Mouse (Mus musculus): ENCODE measurements around the gene Ints5. TPM values are rescaled to one million over a fixed set of nuclear protein-coding genes. Genes with fewer than 3 reads are reported as not detected.
"Not testable (repeated sequence)": the region's sequence is repeated elsewhere in the genome, so short reads cannot be mapped to it uniquely, and the experiment has no call there.

Gene Ints5
- polyA plus RNA-seq, 1 experiment from 2014 or later, result 27.4 TPM

DNA sequence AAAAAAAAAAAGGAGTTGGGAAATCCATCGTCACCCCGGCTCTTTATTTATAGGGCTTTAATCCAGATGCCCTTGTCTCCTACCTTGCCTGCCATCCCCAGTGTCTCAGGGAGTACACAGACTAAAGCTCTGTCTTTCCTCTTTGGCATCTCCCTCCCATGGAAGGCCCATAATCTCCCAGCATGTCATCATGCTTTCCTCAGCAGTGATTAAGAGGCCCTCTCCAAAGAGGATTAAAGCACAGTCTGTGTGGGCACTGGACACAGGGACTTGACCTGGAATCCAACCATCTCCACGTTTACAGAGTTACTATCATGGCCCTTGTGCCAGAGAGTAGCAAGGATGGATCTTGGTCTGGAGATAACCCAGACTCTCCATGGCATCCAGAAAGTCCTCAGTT, 9.2 kb upstream of the Ints5 start, which contains the start of the genes Lbhd1 and Gm49403:
Gene Lbhd1, plus strand, starts transcription at position 117 of the 400 bp plus-strand sequence.
Gene Gm49403, plus strand, starts transcription at position 315 of the 400 bp plus-strand sequence.
- Histone ChIP-seq H3K27ac (no peak within 1 kb of the TSS), H3K9ac (ENCODE audit: low read depth, low read length) (no peak within 1 kb of the TSS), H3K9me3 (replicated peaks; ENCODE audit: low read length) (no peaks in the 10 kb centered on the region), H3K4me1 (replicated peaks; ENCODE audit: insufficient read depth, low read length) (0 out of 2 replicates have a peak, but pooled peaks cover 5% of the 10 kb centered on the region), H3K4me2 (ENCODE audit: low read length) (no peak within 1 kb of the TSS), H3K4me3 (replicated peaks; ENCODE audit: low read depth, low read length) (no peak within 1 kb of the TSS), H3K36me3 (ENCODE audit: insufficient read depth, low read length) (no peaks in the 10 kb centered on the region), H3K27me3 (ENCODE audit: insufficient read depth, low read length) (no peaks in the 10 kb centered on the region)
- WGBS, result 78% methylated on average over 3 of the region's 3 CpGs
- TF ChIP-seq CTCF (IDR thresholded peaks at IDR 0.05; ENCODE audit: low read depth), result no peak
- DNase-seq (ENCODE audit: low spot score), result no peak
- ATAC-seq (replicated peaks; ENCODE audit: low FRiP score, low read depth), result no peak

- DNase-seq (ENCODE audit: low spot score) (peak; percentile 23), ATAC-seq (replicated peaks; ENCODE audit: low FRiP score, low read depth) (no peak)
- Histone ChIP-seq H3K4me2 (ENCODE audit: low read length) (peak overlapping the region; percentile 72; the same call in 1 of the 2 replicates), H3K9me3 (replicated peaks; ENCODE audit: low read length) (no peaks in the 10 kb centered on the region), H3K9ac (ENCODE audit: low read depth, low read length) (no peak overlapping the region), H3K4me3 (replicated peaks; ENCODE audit: low read depth, low read length) (no peak overlapping the region), H3K4me1 (replicated peaks; ENCODE audit: insufficient read depth, low read length) (0 out of 2 replicates have a peak, but pooled peaks cover 5% of the 10 kb centered on the region), H3K36me3 (ENCODE audit: insufficient read depth, low read length) (no peaks in the 10 kb centered on the region), H3K27me3 (ENCODE audit: insufficient read depth, low read length) (no peaks in the 10 kb centered on the region), H3K27ac (no peak overlapping the region)
- no peak for TF ChIP-seq CTCF (IDR thresholded peaks at IDR 0.05; ENCODE audit: low read depth)
- 48% methylated on average over 1 of the region's 1 CpGs for WGBS
Observed at GRCm38 (mm10) chr19:8886916-8887584, 5.8 kb upstream of the Ints5 start.

- Histone ChIP-seq H3K27ac (peak overlapping the region; percentile 91; the same call in 1 of the 2 replicates), H3K4me1 (replicated peaks; ENCODE audit: insufficient read depth, low read length) (0 out of 2 replicates have a peak, but pooled peaks cover 5% of the 10 kb centered on the region), H3K4me3 (replicated peaks; ENCODE audit: low read depth, low read length) (peak overlapping the region; percentile 70), H3K36me3 (ENCODE audit: insufficient read depth, low read length) (no peaks in the 10 kb centered on the region), H3K4me2 (ENCODE audit: low read length) (peak overlapping the region; percentile 72), H3K27me3 (ENCODE audit: insufficient read depth, low read length) (no peaks in the 10 kb centered on the region), H3K9me3 (replicated peaks; ENCODE audit: low read length) (no peaks in the 10 kb centered on the region), H3K9ac (ENCODE audit: low read depth, low read length) (peak overlapping the region; percentile 75)
- WGBS, result 15% methylated on average over 19 of the region's 19 CpGs
- no peak for TF ChIP-seq CTCF (IDR thresholded peaks at IDR 0.05; ENCODE audit: low read depth)
- DNase-seq (ENCODE audit: low spot score) (peak; percentile 9), ATAC-seq (replicated peaks; ENCODE audit: low FRiP score, low read depth) (no peak)
Observed at GRCm38 (mm10) chr19:8887585-8888463, 5.0 kb upstream of the Ints5 start.

GRCm38 (mm10) chr19:8888511-8889385, 4.1 kb upstream of the Ints5 start, which contains the start of the genes 1810009A15Rik and Gm49416:
Gene 1810009A15Rik (plus strand): TSS chr19:8888853.
Gene Gm49416 (plus strand): TSS chr19:8888926.
- Histone ChIP-seq H3K4me3 (replicated peaks; ENCODE audit: low read depth, low read length) (peak within 1 kb of the TSS; percentile 70), H3K9me3 (replicated peaks; ENCODE audit: low read length) (no peaks in the 10 kb centered on the region), H3K36me3 (ENCODE audit: insufficient read depth, low read length) (no peaks in the 10 kb centered on the region), H3K9ac (ENCODE audit: low read depth, low read length) (peak within 1 kb of the TSS; percentile 75), H3K27me3 (ENCODE audit: insufficient read depth, low read length) (no peaks in the 10 kb centered on the region), H3K4me1 (replicated peaks; ENCODE audit: insufficient read depth, low read length) (0 out of 2 replicates have a peak, but pooled peaks cover 5% of the 10 kb centered on the region), H3K4me2 (ENCODE audit: low read length) (peak within 1 kb of the TSS; percentile 72), H3K27ac (peak within 1 kb of the TSS; percentile 91)
- WGBS, result under 1% methylated on average over 58 of the region's 58 CpGs
- ATAC-seq (replicated peaks; ENCODE audit: low FRiP score, low read depth), result peak; percentile 96
- peak; percentile 99 for DNase-seq (ENCODE audit: low spot score)
- TF ChIP-seq CTCF (IDR thresholded peaks at IDR 0.05; ENCODE audit: low read depth), result no peak

DNA sequence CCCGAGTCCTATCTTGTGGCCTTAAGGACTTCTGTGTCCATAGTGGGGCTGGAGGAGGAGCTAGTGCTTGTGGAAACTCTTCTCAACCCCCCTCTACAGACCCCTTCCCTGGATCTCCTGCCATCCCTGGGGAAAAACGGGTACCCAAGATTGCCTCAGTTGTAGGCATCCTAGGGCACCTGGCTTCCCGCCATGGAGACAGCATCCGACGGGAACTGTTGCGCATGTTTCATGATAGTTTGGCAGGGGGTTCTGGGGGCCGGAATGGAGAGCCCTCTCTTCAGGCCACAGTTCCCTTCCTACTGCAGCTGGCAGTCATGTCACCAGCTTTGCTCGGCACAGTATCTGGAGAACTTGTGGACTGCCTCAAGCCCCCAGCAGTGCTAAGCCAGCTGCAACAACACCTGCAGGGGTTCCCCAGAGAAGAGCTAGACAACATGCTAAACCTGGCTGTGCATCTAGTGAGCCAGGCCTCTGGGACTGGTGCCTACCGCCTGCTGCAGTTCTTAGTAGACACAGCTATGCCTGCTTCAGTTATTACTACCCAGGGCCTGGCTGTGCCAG, 2.7 kb downstream of the Ints5 start:
- H3K36me3 ChIP-seq (ENCODE audit: insufficient read depth, low read length), result 0 out of 2 replicates have a peak, but pooled peaks cover 3% of the 10 kb centered on the region
- H3K27ac ChIP-seq, result no peak overlapping the region
- no peaks in the 10 kb centered on the region for H3K9me3 ChIP-seq (replicated peaks; ENCODE audit: low read length)
- no peak for TF ChIP-seq CTCF (IDR thresholded peaks at IDR 0.05; ENCODE audit: low read depth)
- no peak overlapping the region for H3K4me3 ChIP-seq (replicated peaks; ENCODE audit: low read depth, low read length)
- DNase-seq (ENCODE audit: low spot score) (no peak), ATAC-seq (replicated peaks; ENCODE audit: low FRiP score, low read depth) (no peak)
- 0 out of 2 replicates have a peak overlapping the region, but pooled peaks have one; percentile 2 for H3K9ac ChIP-seq (ENCODE audit: low read depth, low read length)
- no peak overlapping the region for H3K4me2 ChIP-seq (ENCODE audit: low read length)
- WGBS, result 92% methylated on average over 9 of the region's 9 CpGs
- H3K4me1 ChIP-seq (replicated peaks; ENCODE audit: insufficient read depth, low read length), result peaks cover 16% of the 10 kb centered on the region
- no peaks in the 10 kb centered on the region for H3K27me3 ChIP-seq (ENCODE audit: insufficient read depth, low read length)

GRCm38 (mm10) chr19:8896231-8896630, 3.4 kb downstream of the Ints5 start:
- not testable (repeated sequence) for H3K9ac ChIP-seq (ENCODE audit: low read depth, low read length); ATAC-seq (replicated peaks; ENCODE audit: low FRiP score, low read depth); H3K27me3 ChIP-seq (ENCODE audit: insufficient read depth, low read length); H3K36me3 ChIP-seq (ENCODE audit: insufficient read depth, low read length); H3K4me2 ChIP-seq (ENCODE audit: low read length); H3K9me3 ChIP-seq (replicated peaks; ENCODE audit: low read length); H3K4me3 ChIP-seq (replicated peaks; ENCODE audit: low read depth, low read length); H3K27ac ChIP-seq; DNase-seq (ENCODE audit: low spot score)
- WGBS, result 90% methylated on average over 5 of the region's 5 CpGs
- peaks cover 16% of the 10 kb centered on the region for H3K4me1 ChIP-seq (replicated peaks; ENCODE audit: insufficient read depth, low read length)

GRCm38 (mm10) chr19:8897211-8897864, 4.5 kb downstream of the Ints5 start:
- Histone ChIP-seq H3K4me3 (replicated peaks; ENCODE audit: low read depth, low read length) (peak overlapping the region; percentile 85), H3K4me1 (replicated peaks; ENCODE audit: insufficient read depth, low read length) (peaks cover 16% of the 10 kb centered on the region), H3K4me2 (ENCODE audit: low read length) (peak overlapping the region; percentile 87), H3K9ac (ENCODE audit: low read depth, low read length) (peak overlapping the region; percentile 95), H3K27ac (peak overlapping the region; percentile 83)
- DNase-seq (ENCODE audit: low spot score), result peak; percentile 31
- H3K27me3 ChIP-seq (ENCODE audit: insufficient read depth, low read length); H3K36me3 ChIP-seq (ENCODE audit: insufficient read depth, low read length); H3K9me3 ChIP-seq (replicated peaks; ENCODE audit: low read length): not testable (repeated sequence)
- peak; percentile 57 for ATAC-seq (replicated peaks; ENCODE audit: low FRiP score, low read depth)
- 21% methylated on average over 21 of the region's 21 CpGs for WGBS
